Mouse (Mus musculus) adrenal gland, postnatal 36 days (tissue): ENCODE measurements around the gene Syngr2. TPM values are rescaled to one million over a fixed set of nuclear protein-coding genes. Genes with fewer than 3 reads are reported as not detected.

Experiments used
- DNase-seq, 2 experiments: peaks; one replicate each; pipeline ENCODE4 v3.0.0; 2021; ENCODE audit warnings: mixed read lengths in 1 of 2
- total RNA-seq, 2 experiments: library from RNA; stranded (reverse); gene quantifications; 2 replicates each; pipeline ENCODE4 v1.2.3; 2021

Gene Syngr2
- total RNA-seq, 2 experiments from 2014 or later = 80.4 to 97.8 TPM

- DNase-seq = no peak
Observed at GRCm38 (mm10) chr11:117863174-117863856, 53.8 kb downstream of the Syngr2 start.

Other genes starting within 250 kb of the Syngr2 start
- 10 to 100 TPM; 18.6 to 26.3 TPM for gene Tnrc6c, start 155.4 kb upstream of the Syngr2 start, total RNA-seq
- 1 to 10 TPM; 3.9 to 6.0 TPM for gene Tmc8, start 27.6 kb upstream of the Syngr2 start, total RNA-seq
- gene Tmc6, start 27.5 kb upstream of the Syngr2 start, total RNA-seq = 10 to 100 TPM; 25.4 to 31.3 TPM
- not detected for gene 6030468B19Rik, start 12.0 kb upstream of the Syngr2 start, total RNA-seq
- under 1 TPM; 0.50 to 0.63 TPM for gene Gm20708, start within 50 bp of the Syngr2 start, total RNA-seq
- 1 to 10 TPM; 6.5 to 8.6 TPM for gene Afmid, start 16.3 kb downstream of the Syngr2 start, total RNA-seq
- gene Tk1, start 16.4 kb downstream of the Syngr2 start, total RNA-seq = 1 to 10 TPM; 7.9 to 8.8 TPM
- 1 to 10 TPM; 5.0 to 5.4 TPM for gene Birc5, start 39.6 kb downstream of the Syngr2 start, total RNA-seq
- not detected for gene Tmem235, start 51.1 kb downstream of the Syngr2 start, total RNA-seq
- gene Tha1, start 63.8 kb downstream of the Syngr2 start, total RNA-seq = 10 to 100 TPM; 10.3 to 13.3 TPM
- 10 to 100 TPM in 1 of 2 experiments, 1 to 10 TPM in 1; 6.6 to 17.5 TPM for gene Socs3, start 160.4 kb downstream of the Syngr2 start, total RNA-seq
- gene Pgs1, start 176.6 kb downstream of the Syngr2 start, total RNA-seq = 10 to 100 TPM; 54.7 to 58.7 TPM